Mouse (Mus musculus) brain, embryonic 14.5 days (tissue): ENCODE results near the gene Myom1.

Experiments used
- CTCF ChIP-seq: fragments of 200-500 bp; IDR thresholded peaks from 2 replicates; pipeline ENCODE4 v1.5.1; 2012; ENCODE audit warnings: inconsistent platforms, mild to moderate bottlenecking, moderate library complexity, borderline replicate concordance; ENCODE audit not compliant: insufficient read depth, insufficient read length; ENCODE audit errors: extremely low read depth
- POLR2A ChIP-seq: fragments of 200-500 bp; IDR thresholded peaks from 2 replicates; pipeline ENCODE4 v1.6.1; 2012; ENCODE audit warnings: mild to moderate bottlenecking, inconsistent platforms, borderline replicate concordance; ENCODE audit not compliant: poor library complexity, insufficient read depth, insufficient read length, severe bottlenecking; ENCODE audit errors: extremely low read depth

- TF ChIP-seq CTCF: no peak
- no peak for TF ChIP-seq POLR2A
Observed at GRCm38 (mm10) chr17:71098606-71099005, 96.2 kb downstream of the Myom1 start.
